Mouse (Mus musculus) megakaryocyte, embryonic 14.5 days (primary cell): ENCODE data around the gene Fam219a.

Source experiments
- FLI1 ChIP-seq: IDR thresholded peaks from 2 replicates; pipeline ENCODE4 v1.6.1; 2012; ENCODE audit warnings: low read length, inconsistent platforms, mixed read lengths
- GATA1 ChIP-seq: IDR thresholded peaks from 3 replicates; pipeline ENCODE4 v1.6.1; 2012; ENCODE audit warnings: mixed read lengths, low read length, inconsistent platforms, borderline replicate concordance

DNA sequence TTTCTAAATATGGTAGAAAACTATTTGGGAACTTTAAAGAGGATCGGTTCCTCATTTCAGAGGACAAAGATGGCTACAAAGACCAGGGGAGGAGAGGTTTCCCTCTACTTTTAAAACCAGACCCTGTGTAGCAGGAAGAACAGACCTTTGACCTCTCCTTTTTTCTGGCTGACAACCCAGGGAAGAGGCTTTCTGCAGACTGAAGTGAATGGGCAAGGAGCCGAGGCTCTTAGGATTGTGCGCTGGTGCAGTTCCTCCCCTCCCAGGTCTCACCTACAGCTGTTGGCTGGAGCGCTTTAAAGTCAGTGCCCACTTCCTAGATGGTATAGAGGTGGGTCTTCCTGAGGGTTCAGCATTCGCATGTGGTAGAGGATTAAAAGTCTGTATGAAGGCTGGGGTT, 72.3 kb downstream of the Fam219a start:
- no peak for TF ChIP-seq GATA1
- TF ChIP-seq FLI1 = no peak
